Mouse (Mus musculus): ENCODE measurements at regions not wholly inside any gene's neighbourhood (a gene's known extent, or its start where the extent isn't known, plus 50 kb on each side); places are given as distances from the start of the nearest gene placed in this dataset.

- DNase-seq (ENCODE audit: low spot score), result no peak
- no peaks in the 10 kb centered on the region for H3K9me3 ChIP-seq (ENCODE audit: control insufficient read depth, low read length)
- no peaks in the 10 kb centered on the region for H3K36me3 ChIP-seq (ENCODE audit: control insufficient read depth, insufficient read depth, low read length)
- no peak overlapping the region for H3K9ac ChIP-seq (ENCODE audit: low read length)
- peak overlapping the region; percentile 35; the same call in 1 of the 2 replicates for H3K27ac ChIP-seq (replicated peaks)
- H3K4me1 ChIP-seq (replicated peaks; ENCODE audit: control insufficient read depth, insufficient read depth), result peaks cover 5% of the 10 kb centered on the region; the same call in 1 of the 2 replicates
- no peak overlapping the region for H3K4me2 ChIP-seq (replicated peaks; ENCODE audit: low read depth)
- ATAC-seq (ENCODE audit: low FRiP score, low TSS enrichment), result 0 out of 2 replicates have a peak, but pooled peaks have one; percentile 13
- H3K4me3 ChIP-seq (ENCODE audit: low read depth, low read length), result no peak overlapping the region
- H3K27me3 ChIP-seq (ENCODE audit: control insufficient read depth, insufficient read depth, low read length), result no peaks in the 10 kb centered on the region
- WGBS, result 63% methylated on average over 19 of the region's 19 CpGs
- TF ChIP-seq CTCF (IDR thresholded peaks at IDR 0.05; ENCODE audit: low read depth), result no peak
- TF ChIP-seq EP300 (optimal IDR thresholded peaks at IDR 0.05), result no peak
These were observed 313.0 kb downstream of the Gm49356 start for GRCm38 (mm10) chr15:59201894-59202670.

GRCm38 (mm10) chr15:59203097-59203849, 314.2 kb downstream of the Gm49356 start:
- Histone ChIP-seq H3K4me3 (ENCODE audit: low read depth, low read length) (no peak overlapping the region), H3K9ac (ENCODE audit: low read length) (no peak overlapping the region), H3K4me1 (replicated peaks; ENCODE audit: control insufficient read depth, insufficient read depth) (no peaks in the 10 kb centered on the region), H3K27me3 (ENCODE audit: control insufficient read depth, insufficient read depth, low read length) (no peaks in the 10 kb centered on the region), H3K4me2 (replicated peaks; ENCODE audit: low read depth) (no peak overlapping the region), H3K36me3 (ENCODE audit: control insufficient read depth, insufficient read depth, low read length) (no peaks in the 10 kb centered on the region), H3K27ac (replicated peaks) (no peak overlapping the region), H3K9me3 (ENCODE audit: control insufficient read depth, low read length) (no peaks in the 10 kb centered on the region)
- DNase-seq (ENCODE audit: low spot score) (no peak), ATAC-seq (ENCODE audit: low FRiP score, low TSS enrichment) (no peak)
- TF ChIP-seq EP300 (optimal IDR thresholded peaks at IDR 0.05) (no peak), CTCF (IDR thresholded peaks at IDR 0.05; ENCODE audit: low read depth) (no peak)
- WGBS, result 70% methylated on average over 17 of the region's 17 CpGs

GRCm38 (mm10) chr15:59203850-59204625, 314.9 kb downstream of the Gm49356 start:
- no peaks in the 10 kb centered on the region for H3K9me3 ChIP-seq (ENCODE audit: control insufficient read depth, low read length)
- H3K4me2 ChIP-seq (replicated peaks; ENCODE audit: low read depth), result no peak overlapping the region
- DNase-seq (ENCODE audit: low spot score) (peak; percentile 50), ATAC-seq (ENCODE audit: low FRiP score, low TSS enrichment) (0 out of 2 replicates have a peak, but pooled peaks have one; percentile 34)
- H3K4me3 ChIP-seq (ENCODE audit: low read depth, low read length), result no peak overlapping the region
- H3K36me3 ChIP-seq (ENCODE audit: control insufficient read depth, insufficient read depth, low read length), result no peaks in the 10 kb centered on the region
- 61% methylated on average over 17 of the region's 17 CpGs for WGBS
- TF ChIP-seq CTCF (IDR thresholded peaks at IDR 0.05; ENCODE audit: low read depth), result peak; percentile 70
- no peak for TF ChIP-seq EP300 (optimal IDR thresholded peaks at IDR 0.05)
- H3K27ac ChIP-seq (replicated peaks), result no peak overlapping the region
- no peaks in the 10 kb centered on the region for H3K27me3 ChIP-seq (ENCODE audit: control insufficient read depth, insufficient read depth, low read length)
- no peak overlapping the region for H3K9ac ChIP-seq (ENCODE audit: low read length)
- H3K4me1 ChIP-seq (replicated peaks; ENCODE audit: control insufficient read depth, insufficient read depth), result no peaks in the 10 kb centered on the region

- Histone ChIP-seq H3K27me3 (ENCODE audit: control insufficient read depth, insufficient read depth, low read length) (no peaks in the 10 kb centered on the region), H3K9ac (ENCODE audit: low read length) (no peak overlapping the region), H3K4me3 (ENCODE audit: low read depth, low read length) (no peak overlapping the region), H3K4me1 (replicated peaks; ENCODE audit: control insufficient read depth, insufficient read depth) (no peaks in the 10 kb centered on the region), H3K9me3 (ENCODE audit: control insufficient read depth, low read length) (no peaks in the 10 kb centered on the region), H3K36me3 (ENCODE audit: control insufficient read depth, insufficient read depth, low read length) (no peaks in the 10 kb centered on the region), H3K27ac (replicated peaks) (no peak overlapping the region), H3K4me2 (replicated peaks; ENCODE audit: low read depth) (no peak overlapping the region)
- 83% methylated on average over 3 of the region's 3 CpGs for WGBS
- DNase-seq (ENCODE audit: low spot score) (no peak), ATAC-seq (ENCODE audit: low FRiP score, low TSS enrichment) (no peak)
- TF ChIP-seq CTCF (IDR thresholded peaks at IDR 0.05; ENCODE audit: low read depth) (no peak), EP300 (optimal IDR thresholded peaks at IDR 0.05) (no peak)
These were observed 316.0 kb downstream of the Gm49356 start for GRCm38 (mm10) chr15:59205091-59205490.

- no peak for ATAC-seq (ENCODE audit: low FRiP score, low TSS enrichment)
- H3K36me3 ChIP-seq (ENCODE audit: control insufficient read depth, insufficient read depth, low read length), result no peaks in the 10 kb centered on the region
- H3K9ac ChIP-seq (ENCODE audit: low read length), result no peak overlapping the region
- H3K27me3 ChIP-seq (ENCODE audit: control insufficient read depth, insufficient read depth, low read length), result no peaks in the 10 kb centered on the region
- no peaks in the 10 kb centered on the region for H3K4me1 ChIP-seq (replicated peaks; ENCODE audit: control insufficient read depth, insufficient read depth)
- H3K9me3 ChIP-seq (ENCODE audit: control insufficient read depth, low read length), result no peaks in the 10 kb centered on the region
- WGBS, result 86% methylated on average over 7 of the region's 7 CpGs
- no peak for DNase-seq (ENCODE audit: low spot score)
- H3K4me2 ChIP-seq (replicated peaks; ENCODE audit: low read depth), result no peak overlapping the region
- TF ChIP-seq EP300 (optimal IDR thresholded peaks at IDR 0.05) (no peak), CTCF (IDR thresholded peaks at IDR 0.05; ENCODE audit: low read depth) (no peak)
- H3K4me3 ChIP-seq (ENCODE audit: low read depth, low read length), result no peak overlapping the region
- no peak overlapping the region for H3K27ac ChIP-seq (replicated peaks)
These were observed 316.4 kb downstream of the Gm49356 start for GRCm38 (mm10) chr15:59205544-59205943.
